Mouse (Mus musculus): ENCODE results near the gene Cyp2d10.
"Not testable (repeated sequence)": the region's sequence is repeated elsewhere in the genome, so short reads cannot be mapped to it uniquely, and the experiment has no call there.

Cyp2d10 gene

DNA sequence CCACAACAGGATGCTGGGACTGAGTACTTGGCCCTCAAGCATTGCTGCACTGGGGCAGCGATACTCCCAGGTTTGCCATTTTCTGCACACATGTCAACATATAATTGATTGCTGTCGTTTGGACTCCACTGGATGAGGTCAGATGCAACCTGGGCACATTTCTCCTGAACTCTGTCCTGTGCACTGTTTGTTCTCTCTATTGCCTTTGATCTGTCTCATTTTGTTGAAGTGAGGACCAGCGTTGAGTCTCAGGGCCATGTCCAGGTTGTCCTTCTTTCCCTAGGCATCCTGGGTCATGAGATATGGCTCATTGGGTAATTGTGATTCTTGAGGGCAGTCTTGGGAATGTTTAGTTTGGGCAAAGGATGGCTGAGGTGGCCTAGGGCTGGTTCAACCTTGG lies 11.0 kb downstream of the Cyp2d10 start:
- DNase-seq: not testable (repeated sequence)

- DNase-seq: not testable (repeated sequence)
Measured at GRCm38 (mm10) chr15:82393922-82394321, 13.1 kb downstream of the Cyp2d10 start, which contains the start of gene Cyp2d11. Cyp2d11 (minus strand) TSS chr15:82394022.

DNA sequence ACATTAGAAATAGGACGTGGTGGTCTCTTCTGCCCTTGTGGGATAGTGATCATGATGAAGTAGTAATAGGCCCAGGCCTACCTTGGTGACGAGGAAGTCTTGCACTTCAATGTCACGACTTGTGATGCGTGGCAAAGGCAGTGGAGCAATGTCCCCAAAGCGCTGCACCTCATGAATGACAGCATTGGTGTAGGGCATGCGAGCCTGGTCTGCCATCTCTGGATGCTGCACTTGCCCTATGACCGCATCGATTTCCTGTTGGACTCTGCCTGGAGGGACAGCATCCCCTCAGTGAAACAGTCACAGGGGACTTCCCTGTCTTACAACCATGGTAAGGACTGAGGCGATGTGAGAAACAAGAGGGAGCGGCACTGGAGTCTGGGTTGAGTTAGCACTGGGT lies 17.1 kb downstream of the Cyp2d10 start:
- not testable (repeated sequence) for DNase-seq

DNA sequence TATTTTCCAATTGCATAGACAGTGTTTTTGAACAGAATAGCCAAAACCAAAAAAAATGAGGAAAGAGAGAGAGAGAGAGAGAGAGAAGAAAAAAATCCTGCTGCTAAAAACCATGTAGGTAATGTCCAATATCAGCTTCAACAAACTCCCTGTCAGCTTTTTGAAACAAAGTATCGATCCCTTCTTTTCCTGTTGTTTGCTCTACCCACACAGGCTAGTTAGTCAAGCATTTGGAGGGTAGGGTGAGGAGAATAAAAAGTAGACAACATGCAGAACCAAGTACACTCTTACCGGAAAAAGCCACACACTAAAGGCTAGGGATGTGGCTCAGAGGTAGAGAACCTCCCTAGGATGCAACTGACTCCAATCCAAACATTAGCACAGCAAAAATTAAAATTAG lies 21.3 kb downstream of the Cyp2d10 start:
- DNase-seq: no peak

- DNase-seq: no peak
Measured at GRCm38 (mm10) chr15:82382441-82382840, 24.6 kb downstream of the Cyp2d10 start.

- DNase-seq: no peak
Measured at GRCm38 (mm10) chr15:82380714-82381062, 26.3 kb downstream of the Cyp2d10 start.

- DNase-seq: peak; percentile 59
Measured at GRCm38 (mm10) chr15:82379871-82380713, 26.9 kb downstream of the Cyp2d10 start, which contains the start of gene Cyp2d22. Cyp2d22 (minus strand) TSS chr15:82380260.

GRCm38 (mm10) chr15:82379511-82379870 lies 27.5 kb downstream of the Cyp2d10 start:
- peak; percentile 46 for DNase-seq

DNA sequence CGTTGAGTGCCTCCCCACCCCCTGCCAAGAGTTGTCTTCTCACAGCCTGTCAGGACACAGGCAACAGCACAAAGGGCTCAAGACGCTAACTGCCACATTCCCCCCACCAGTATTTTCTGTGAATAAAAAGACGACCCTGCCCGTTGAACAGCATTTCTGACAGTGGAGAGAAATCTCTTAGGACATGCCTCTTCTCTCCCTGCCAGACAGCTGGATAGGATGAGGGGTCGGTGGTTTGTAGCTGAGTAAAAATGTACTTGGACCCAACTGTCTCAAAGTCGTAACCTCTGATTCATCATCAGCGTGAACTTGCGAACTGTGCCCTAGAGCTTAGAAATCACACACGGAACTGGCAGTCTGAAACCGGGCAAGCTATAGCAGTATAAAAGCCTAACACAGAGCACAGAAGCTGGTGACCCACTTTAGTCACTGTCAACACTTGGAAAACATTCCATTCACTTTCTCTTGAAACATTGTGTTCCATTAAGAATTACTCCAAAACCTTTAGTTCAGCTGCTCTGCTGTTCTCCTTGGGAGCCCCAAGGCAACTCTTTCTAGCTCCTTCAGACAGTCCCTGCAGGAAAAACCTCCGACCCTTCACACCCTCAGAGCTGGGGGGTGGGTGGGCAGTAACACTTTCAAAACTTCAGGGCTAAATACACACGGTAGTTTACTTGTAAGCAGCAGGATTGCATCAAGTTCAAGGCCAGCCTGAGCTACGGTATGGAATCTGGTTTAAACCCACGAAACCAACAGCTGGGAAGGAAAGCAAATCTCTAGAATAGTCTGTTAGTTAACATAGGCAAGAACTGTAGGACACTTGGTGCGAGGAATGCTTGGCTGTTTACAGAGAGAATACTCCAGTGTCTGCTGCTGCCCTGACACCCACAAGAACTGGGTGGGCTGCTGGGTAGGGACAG lies 28.5 kb downstream of the Cyp2d10 start:
- no peak for DNase-seq

DNA sequence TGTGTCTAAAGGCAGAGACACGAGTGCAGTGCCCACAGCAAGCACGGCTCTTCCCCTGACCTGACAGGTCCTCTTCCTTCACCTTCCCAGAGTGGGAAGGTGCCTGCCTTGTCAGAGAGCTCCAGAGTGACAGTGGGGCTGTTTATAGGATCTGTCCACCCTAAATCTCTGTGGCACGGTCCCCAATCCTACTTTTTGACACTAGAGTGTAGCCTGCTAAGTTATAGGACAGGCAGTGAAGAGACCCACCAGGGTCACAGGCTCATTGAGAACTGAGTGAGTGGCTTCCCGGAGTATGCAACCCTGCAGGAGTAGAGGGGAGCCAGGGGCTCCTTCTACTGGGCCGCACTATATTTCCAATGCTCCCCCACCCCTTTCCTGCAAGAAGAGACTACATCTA lies 29.3 kb downstream of the Cyp2d10 start:
- DNase-seq: no peak

DNA sequence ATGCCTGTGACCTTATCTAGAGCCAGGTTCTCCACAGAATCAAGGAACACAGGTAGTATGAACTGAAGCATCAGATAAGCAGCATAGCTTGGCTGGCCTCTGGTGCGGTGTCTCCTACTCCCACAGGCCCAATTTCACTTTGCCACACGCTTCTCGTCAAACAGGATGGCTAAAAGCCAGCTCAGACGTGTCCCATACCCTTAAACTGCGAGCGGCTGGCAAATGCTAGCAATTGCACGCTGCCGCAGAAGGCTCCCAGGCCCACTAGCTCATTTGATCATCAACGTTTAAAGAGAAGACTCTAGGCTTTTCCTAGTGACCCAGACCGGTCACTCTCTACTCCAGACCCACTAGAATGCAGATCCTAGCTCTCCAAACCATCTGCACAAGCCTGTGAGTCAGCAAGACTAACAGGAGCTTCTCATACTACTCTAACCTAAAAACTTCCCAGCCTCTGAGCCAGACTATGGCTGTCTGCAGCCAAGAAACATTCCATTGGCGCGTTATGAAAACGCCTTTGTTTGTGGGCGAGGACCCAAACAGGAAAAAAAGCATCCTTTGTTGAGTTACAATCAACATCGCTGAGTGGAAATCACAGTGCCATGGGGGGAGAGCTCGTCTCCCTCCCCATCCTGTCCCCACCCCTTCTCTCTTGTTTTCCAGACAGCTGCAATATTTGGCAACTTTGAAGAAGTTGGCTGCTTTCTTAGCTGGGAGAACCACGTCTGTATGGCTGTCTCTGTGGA lies 30.4 kb downstream of the Cyp2d10 start:
- no peak for DNase-seq

GRCm38 (mm10) chr15:82375855-82376254 lies 31.1 kb downstream of the Cyp2d10 start:
- DNase-seq: no peak

DNA sequence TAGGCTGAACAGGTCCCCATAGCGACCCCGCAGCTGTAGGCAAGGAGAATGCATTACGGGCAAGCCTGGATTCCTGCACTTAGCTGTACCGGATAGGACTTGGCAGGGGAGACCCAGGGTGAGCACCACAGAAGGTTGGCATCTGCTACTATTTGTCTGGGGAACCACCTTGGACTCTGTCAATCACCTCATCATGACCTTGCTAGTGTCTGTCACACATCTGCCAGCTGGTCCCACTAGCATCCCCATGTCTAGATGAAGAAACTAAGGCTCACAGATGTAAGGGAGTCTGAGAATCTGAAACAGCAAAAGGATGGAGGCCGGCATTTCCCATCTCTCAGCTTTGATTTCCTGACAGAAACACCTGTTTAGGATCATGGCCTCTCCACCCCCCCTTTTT lies 32.6 kb downstream of the Cyp2d10 start:
- DNase-seq: no peak

DNA sequence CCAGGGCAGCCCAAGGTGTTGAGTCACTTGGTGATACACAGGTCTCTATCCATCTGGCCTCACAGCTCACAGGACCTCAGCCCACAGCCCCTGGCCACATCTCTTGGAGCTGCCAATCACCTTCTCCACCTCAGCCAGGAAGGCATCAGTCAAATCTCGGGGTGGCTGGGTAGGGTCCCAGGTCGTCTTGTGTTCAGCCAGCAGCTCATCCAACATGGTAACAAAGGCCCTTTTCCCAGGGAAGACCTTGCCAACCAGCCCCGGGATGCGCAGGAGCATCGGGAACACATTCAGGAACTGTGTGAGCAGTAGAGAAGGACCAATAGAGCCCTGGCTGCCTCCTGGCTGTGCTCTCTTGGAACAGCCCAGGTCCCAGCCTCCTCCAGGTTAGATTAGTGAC lies 34.0 kb downstream of the Cyp2d10 start:
- DNase-seq: no peak

DNA sequence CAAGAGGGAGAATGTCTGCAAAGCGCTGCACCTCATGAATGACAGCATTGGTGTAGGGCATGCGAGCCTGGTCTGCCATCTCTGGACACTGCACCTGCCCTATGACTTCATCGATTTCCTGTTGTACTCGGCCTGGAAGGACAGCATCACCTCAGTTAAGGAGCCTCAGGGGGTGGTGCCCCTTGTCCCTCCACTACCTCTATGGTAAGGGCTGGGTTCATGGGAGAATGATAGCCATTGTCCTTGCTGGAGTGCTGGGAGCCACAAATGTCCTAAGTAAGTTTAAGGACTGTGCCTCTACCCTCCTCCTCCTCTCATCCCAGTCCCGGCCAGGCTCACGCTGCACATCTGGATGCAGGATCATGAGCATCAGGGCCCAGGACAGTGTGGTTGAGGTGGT lies 34.5 kb downstream of the Cyp2d10 start:
- DNase-seq: no peak

- no peak for DNase-seq
Measured at GRCm38 (mm10) chr15:82368851-82369250, 38.1 kb downstream of the Cyp2d10 start.

DNA sequence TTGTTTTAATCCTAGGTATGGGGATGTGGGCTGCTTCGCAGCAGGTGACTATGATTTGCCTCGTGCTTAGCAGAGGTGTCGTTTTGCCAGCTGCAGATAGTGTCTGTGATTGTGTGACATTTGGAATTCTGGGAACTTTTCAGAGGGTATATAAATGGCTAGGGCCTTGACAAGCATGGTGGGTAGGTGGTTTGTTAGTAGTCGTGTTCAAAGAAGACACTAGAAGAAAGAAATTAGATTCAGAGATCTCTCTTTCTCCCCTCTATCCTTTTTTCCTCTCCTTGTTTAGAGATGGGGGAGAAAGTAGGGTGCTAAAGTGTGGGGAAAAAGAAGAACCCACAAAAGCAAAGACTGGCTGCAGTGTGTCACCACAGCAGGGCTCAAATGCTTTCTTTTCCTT lies 38.8 kb downstream of the Cyp2d10 start:
- no peak for DNase-seq

DNA sequence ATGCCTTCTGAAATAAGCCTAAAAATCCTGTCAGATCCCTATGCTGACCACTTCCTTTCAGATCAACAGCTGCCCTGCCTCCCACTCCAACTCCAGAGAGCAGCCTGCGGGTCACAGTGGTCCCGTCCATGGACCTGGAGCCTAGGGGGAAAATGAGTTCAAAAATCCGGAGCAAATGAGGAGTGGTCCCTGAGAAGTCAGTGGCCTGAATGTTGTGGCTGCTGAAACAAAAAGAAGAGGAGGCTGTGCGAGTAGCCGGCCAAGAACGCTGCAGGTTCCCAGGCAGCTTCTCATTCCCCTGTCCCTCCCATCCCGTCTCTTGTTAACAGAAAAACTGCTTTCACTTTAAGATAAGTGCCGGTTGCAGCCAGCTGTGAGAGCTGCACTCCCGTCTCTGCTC lies 42.4 kb downstream of the Cyp2d10 start:
- not testable (repeated sequence) for DNase-seq

DNA sequence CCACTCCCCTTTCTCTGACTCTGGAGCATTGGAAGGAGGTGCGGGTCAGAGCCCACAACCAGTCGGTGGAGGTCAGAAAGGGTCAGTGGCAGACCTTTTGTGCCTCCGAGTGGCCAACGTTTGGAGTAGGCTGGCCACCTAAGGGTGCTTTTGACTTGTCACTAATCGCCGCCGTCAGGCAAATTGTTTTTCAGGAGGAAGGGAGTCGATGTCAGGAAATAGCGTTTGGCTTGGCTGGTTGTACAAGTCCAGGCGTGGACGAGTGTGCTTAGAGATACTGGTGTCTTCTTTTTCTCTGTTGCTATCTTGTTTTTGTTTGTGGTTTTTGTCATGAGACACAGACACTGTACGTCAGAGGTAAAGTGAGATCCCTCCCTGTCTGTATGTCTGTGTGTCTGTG lies 43.2 kb downstream of the Cyp2d10 start:
- not testable (repeated sequence) for DNase-seq

GRCm38 (mm10) chr15:82362234-82362633 lies 44.8 kb downstream of the Cyp2d10 start:
- DNase-seq: no peak

GRCm38 (mm10) chr15:82361459-82362018 lies 45.5 kb downstream of the Cyp2d10 start:
- peak; percentile 32 for DNase-seq

DNA sequence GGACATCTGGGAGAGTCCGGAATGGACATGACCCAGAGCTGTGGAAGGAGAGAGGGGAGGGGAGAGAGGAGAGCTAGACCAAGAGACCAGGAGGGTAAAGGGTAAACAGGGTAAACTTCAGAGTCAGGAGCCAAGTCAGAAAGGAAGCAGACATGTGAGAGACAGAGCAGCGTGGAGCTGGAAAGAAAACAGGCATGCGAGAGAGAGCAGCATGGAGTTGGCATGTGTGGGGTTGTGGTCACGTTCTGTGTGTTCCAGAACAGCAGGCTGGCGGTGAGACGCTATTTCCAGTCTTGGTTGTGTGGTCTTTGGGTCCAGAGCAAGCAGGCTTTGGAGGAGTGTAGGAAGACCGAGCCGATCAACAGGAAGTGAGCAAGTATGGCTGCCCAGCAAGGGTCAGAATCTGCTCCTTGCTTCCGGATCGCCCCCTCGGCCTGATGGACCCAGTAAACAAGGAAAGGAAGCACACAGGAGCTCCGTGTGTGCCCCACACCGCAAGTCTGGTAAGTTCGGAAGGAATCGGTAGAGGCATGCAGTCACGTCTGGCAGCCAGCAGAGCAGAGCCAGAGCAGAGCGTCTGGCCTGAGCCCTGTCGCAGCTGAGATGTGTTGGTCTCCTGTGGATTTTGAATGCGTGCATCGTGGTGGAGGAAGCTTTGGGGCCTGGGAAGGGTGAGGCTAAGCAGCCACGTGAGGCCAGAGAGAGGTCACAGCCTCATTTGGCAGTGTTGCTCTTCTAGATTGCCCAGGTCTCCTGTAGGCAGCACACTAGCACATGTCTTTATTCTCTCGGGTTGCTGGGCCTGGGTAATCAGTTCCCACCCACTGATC lies 48.3 kb downstream of the Cyp2d10 start:
- DNase-seq: no peak

Measured in liver (tissue).